Mouse (Mus musculus): ENCODE measurements around the gene Olfr703. TPM values are rescaled to one million over a fixed set of nuclear protein-coding genes. Genes with fewer than 3 reads are reported as not detected.

Olfr703 gene
- polyA plus RNA-seq (2014; fragmentation: Nextera tagmentation; extraction: Ambion mirVana): not detected in 2 replicates

GRCm38 (mm10) chr7:106843060-106843459, at the start of gene Olfr703:
Olfr703 (plus strand) TSS chr7:106843360.
- Histone ChIP-seq H3K9me3 (ENCODE audit: control insufficient read depth, low read length) (no peaks in the 10 kb centered on the region), H3K9ac (ENCODE audit: low read depth, low read length) (no peak within 1 kb of the TSS), H3K27ac (replicated peaks; ENCODE audit: low read depth, low read length) (no peak within 1 kb of the TSS), H3K4me1 (ENCODE audit: control insufficient read depth, insufficient read depth, low read length) (no peaks in the 10 kb centered on the region), H3K36me3 (ENCODE audit: control insufficient read depth, insufficient read depth, low read length) (no peaks in the 10 kb centered on the region), H3K4me2 (ENCODE audit: low read depth, low read length) (no peak within 1 kb of the TSS), H3K4me3 (ENCODE audit: low read depth, low read length) (no peak within 1 kb of the TSS), H3K27me3 (replicated peaks; ENCODE audit: control insufficient read depth, insufficient read depth, low read length) (no peaks in the 10 kb centered on the region)
- no peak for ATAC-seq (ENCODE audit: low read depth)
- no peak for DNase-seq (ENCODE audit: low spot score)
- 43% methylated on average over 2 of the region's 2 CpGs for WGBS

GRCm38 (mm10) chr7:106808734-106809133, 34.4 kb upstream of the Olfr703 start, which contains the start of gene Olfr700:
Olfr700 (minus strand) TSS chr7:106808834.
- H3K4me2 ChIP-seq (ENCODE audit: low read depth, low read length): no peak within 1 kb of the TSS
- H3K4me3 ChIP-seq (ENCODE audit: low read depth, low read length): no peak within 1 kb of the TSS
- no peak for DNase-seq (ENCODE audit: low spot score)
- H3K9me3 ChIP-seq (ENCODE audit: control insufficient read depth, low read length): no peaks in the 10 kb centered on the region
- WGBS: 85% methylated on average over 1 of the region's 1 CpGs
- no peaks in the 10 kb centered on the region for H3K27me3 ChIP-seq (replicated peaks; ENCODE audit: control insufficient read depth, insufficient read depth, low read length)
- no peaks in the 10 kb centered on the region for H3K36me3 ChIP-seq (ENCODE audit: control insufficient read depth, insufficient read depth, low read length)
- H3K27ac ChIP-seq (replicated peaks; ENCODE audit: low read depth, low read length): no peak within 1 kb of the TSS
- no peak for ATAC-seq (ENCODE audit: low read depth)
- no peak within 1 kb of the TSS for H3K9ac ChIP-seq (ENCODE audit: low read depth, low read length)
- H3K4me1 ChIP-seq (ENCODE audit: control insufficient read depth, insufficient read depth, low read length): no peaks in the 10 kb centered on the region

- no peaks in the 10 kb centered on the region for H3K27me3 ChIP-seq (replicated peaks; ENCODE audit: control insufficient read depth, insufficient read depth, low read length)
- H3K9me3 ChIP-seq (ENCODE audit: control insufficient read depth, low read length): no peaks in the 10 kb centered on the region
- DNase-seq (ENCODE audit: low spot score) (no peak), ATAC-seq (ENCODE audit: low read depth) (no peak)
- H3K4me1 ChIP-seq (ENCODE audit: control insufficient read depth, insufficient read depth, low read length): no peaks in the 10 kb centered on the region
- H3K4me3 ChIP-seq (ENCODE audit: low read depth, low read length): no peak within 1 kb of the TSS
- no peak within 1 kb of the TSS for H3K9ac ChIP-seq (ENCODE audit: low read depth, low read length)
- no peak within 1 kb of the TSS for H3K4me2 ChIP-seq (ENCODE audit: low read depth, low read length)
- H3K36me3 ChIP-seq (ENCODE audit: control insufficient read depth, insufficient read depth, low read length): no peaks in the 10 kb centered on the region
- no peak within 1 kb of the TSS for H3K27ac ChIP-seq (replicated peaks; ENCODE audit: low read depth, low read length)
- 70% methylated on average over 2 of the region's 2 CpGs for WGBS
Observed at GRCm38 (mm10) chr7:106813829-106814228, 29.3 kb upstream of the Olfr703 start, which contains the start of gene Olfr701. Olfr701 (plus strand) TSS chr7:106814129.

GRCm38 (mm10) chr7:106815775-106816174, 27.4 kb upstream of the Olfr703 start:
- ATAC-seq (ENCODE audit: low read depth): no peak
- no peaks in the 10 kb centered on the region for H3K36me3 ChIP-seq (ENCODE audit: control insufficient read depth, insufficient read depth, low read length)
- H3K9ac ChIP-seq (ENCODE audit: low read depth, low read length): no peak overlapping the region
- H3K4me1 ChIP-seq (ENCODE audit: control insufficient read depth, insufficient read depth, low read length): no peaks in the 10 kb centered on the region
- no peak overlapping the region for H3K4me3 ChIP-seq (ENCODE audit: low read depth, low read length)
- 58% methylated on average over 2 of the region's 2 CpGs for WGBS
- peak; percentile 22 for DNase-seq (ENCODE audit: low spot score)
- no peaks in the 10 kb centered on the region for H3K9me3 ChIP-seq (ENCODE audit: control insufficient read depth, low read length)
- H3K27me3 ChIP-seq (replicated peaks; ENCODE audit: control insufficient read depth, insufficient read depth, low read length): no peaks in the 10 kb centered on the region
- no peak overlapping the region for H3K4me2 ChIP-seq (ENCODE audit: low read depth, low read length)
- no peak overlapping the region for H3K27ac ChIP-seq (replicated peaks; ENCODE audit: low read depth, low read length)

GRCm38 (mm10) chr7:106818414-106818813, 24.7 kb upstream of the Olfr703 start:
- no peak overlapping the region for H3K4me3 ChIP-seq (ENCODE audit: low read depth, low read length)
- H3K27ac ChIP-seq (replicated peaks; ENCODE audit: low read depth, low read length): no peak overlapping the region
- H3K4me1 ChIP-seq (ENCODE audit: control insufficient read depth, insufficient read depth, low read length): no peaks in the 10 kb centered on the region
- H3K9ac ChIP-seq (ENCODE audit: low read depth, low read length): no peak overlapping the region
- DNase-seq (ENCODE audit: low spot score) (no peak), ATAC-seq (ENCODE audit: low read depth) (no peak)
- H3K9me3 ChIP-seq (ENCODE audit: control insufficient read depth, low read length): no peaks in the 10 kb centered on the region
- H3K36me3 ChIP-seq (ENCODE audit: control insufficient read depth, insufficient read depth, low read length): no peaks in the 10 kb centered on the region
- no peak overlapping the region for H3K4me2 ChIP-seq (ENCODE audit: low read depth, low read length)
- no peaks in the 10 kb centered on the region for H3K27me3 ChIP-seq (replicated peaks; ENCODE audit: control insufficient read depth, insufficient read depth, low read length)

GRCm38 (mm10) chr7:106833793-106834192, 9.4 kb upstream of the Olfr703 start, which contains the start of gene Olfr702:
Olfr702 (minus strand) TSS chr7:106833893.
- H3K9ac ChIP-seq (ENCODE audit: low read depth, low read length): no peak within 1 kb of the TSS
- ATAC-seq (ENCODE audit: low read depth) (no peak), DNase-seq (ENCODE audit: low spot score) (no peak)
- no peaks in the 10 kb centered on the region for H3K4me1 ChIP-seq (ENCODE audit: control insufficient read depth, insufficient read depth, low read length)
- H3K27me3 ChIP-seq (replicated peaks; ENCODE audit: control insufficient read depth, insufficient read depth, low read length): no peaks in the 10 kb centered on the region
- H3K36me3 ChIP-seq (ENCODE audit: control insufficient read depth, insufficient read depth, low read length): no peaks in the 10 kb centered on the region
- H3K4me2 ChIP-seq (ENCODE audit: low read depth, low read length): no peak within 1 kb of the TSS
- H3K4me3 ChIP-seq (ENCODE audit: low read depth, low read length): no peak within 1 kb of the TSS
- no peaks in the 10 kb centered on the region for H3K9me3 ChIP-seq (ENCODE audit: control insufficient read depth, low read length)
- no peak within 1 kb of the TSS for H3K27ac ChIP-seq (replicated peaks; ENCODE audit: low read depth, low read length)

GRCm38 (mm10) chr7:106862885-106863284, 19.7 kb downstream of the Olfr703 start, which contains the start of gene Olfr704:
Olfr704 (plus strand) TSS chr7:106863185.
- no peak for ATAC-seq (ENCODE audit: low read depth)
- Histone ChIP-seq H3K4me1 (ENCODE audit: control insufficient read depth, insufficient read depth, low read length) (no peaks in the 10 kb centered on the region), H3K4me2 (ENCODE audit: low read depth, low read length) (no peak within 1 kb of the TSS), H3K9me3 (ENCODE audit: control insufficient read depth, low read length) (no peaks in the 10 kb centered on the region), H3K4me3 (ENCODE audit: low read depth, low read length) (no peak within 1 kb of the TSS), H3K36me3 (ENCODE audit: control insufficient read depth, insufficient read depth, low read length) (no peaks in the 10 kb centered on the region), H3K27ac (replicated peaks; ENCODE audit: low read depth, low read length) (no peak within 1 kb of the TSS), H3K27me3 (replicated peaks; ENCODE audit: control insufficient read depth, insufficient read depth, low read length) (no peaks in the 10 kb centered on the region), H3K9ac (ENCODE audit: low read depth, low read length) (no peak within 1 kb of the TSS)
- no peak for DNase-seq (ENCODE audit: low spot score)

GRCm38 (mm10) chr7:106876791-106877190, 33.6 kb downstream of the Olfr703 start, which contains the start of gene Olfr705:
Olfr705 (minus strand) TSS chr7:106876891.
- DNase-seq (ENCODE audit: low spot score) (no peak), ATAC-seq (ENCODE audit: low read depth) (no peak)
- no peaks in the 10 kb centered on the region for H3K9me3 ChIP-seq (ENCODE audit: control insufficient read depth, low read length)
- no peak within 1 kb of the TSS for H3K4me2 ChIP-seq (ENCODE audit: low read depth, low read length)
- no peak within 1 kb of the TSS for H3K4me3 ChIP-seq (ENCODE audit: low read depth, low read length)
- no peaks in the 10 kb centered on the region for H3K36me3 ChIP-seq (ENCODE audit: control insufficient read depth, insufficient read depth, low read length)
- H3K27me3 ChIP-seq (replicated peaks; ENCODE audit: control insufficient read depth, insufficient read depth, low read length): no peaks in the 10 kb centered on the region
- no peak within 1 kb of the TSS for H3K27ac ChIP-seq (replicated peaks; ENCODE audit: low read depth, low read length)
- no peaks in the 10 kb centered on the region for H3K4me1 ChIP-seq (ENCODE audit: control insufficient read depth, insufficient read depth, low read length)
- no peak within 1 kb of the TSS for H3K9ac ChIP-seq (ENCODE audit: low read depth, low read length)
- 80% methylated on average over 3 of the region's 3 CpGs for WGBS

- H3K9ac ChIP-seq (ENCODE audit: low read depth, low read length): no peak within 1 kb of the TSS
- ATAC-seq (ENCODE audit: low read depth) (no peak), DNase-seq (ENCODE audit: low spot score) (no peak)
- no peaks in the 10 kb centered on the region for H3K9me3 ChIP-seq (ENCODE audit: control insufficient read depth, low read length)
- H3K27ac ChIP-seq (replicated peaks; ENCODE audit: low read depth, low read length): no peak within 1 kb of the TSS
- 86% methylated on average over 2 of the region's 2 CpGs for WGBS
- H3K4me1 ChIP-seq (ENCODE audit: control insufficient read depth, insufficient read depth, low read length): no peaks in the 10 kb centered on the region
- no peaks in the 10 kb centered on the region for H3K27me3 ChIP-seq (replicated peaks; ENCODE audit: control insufficient read depth, insufficient read depth, low read length)
- no peak within 1 kb of the TSS for H3K4me2 ChIP-seq (ENCODE audit: low read depth, low read length)
- no peaks in the 10 kb centered on the region for H3K36me3 ChIP-seq (ENCODE audit: control insufficient read depth, insufficient read depth, low read length)
- H3K4me3 ChIP-seq (ENCODE audit: low read depth, low read length): no peak within 1 kb of the TSS
Observed at GRCm38 (mm10) chr7:106888062-106888461, 44.9 kb downstream of the Olfr703 start, which contains the start of gene Olfr706. Olfr706 (minus strand) TSS chr7:106888162.
